Mouse (Mus musculus) layer of hippocampus, adult 9-11 months (tissue): ENCODE data around the gene D430042O09Rik.
"Not testable (repeated sequence)": the region's sequence is repeated elsewhere in the genome, so short reads cannot be mapped to it uniquely, and the experiment has no call there.

ENCODE experiments used
- DNase-seq: peaks from one replicate; pipeline ENCODE4 v3.0.0; 2022

The D430042O09Rik gene

GRCm38 (mm10) chr7:125707593-125708022, at the start of gene D430042O09Rik, which contains the start of gene Gtf3c1:
Gene D430042O09Rik, plus strand, starts transcription at chr7:125707888.
Gene Gtf3c1, minus strand, starts transcription at chr7:125707780.
- peak; percentile 100 for DNase-seq

DNA sequence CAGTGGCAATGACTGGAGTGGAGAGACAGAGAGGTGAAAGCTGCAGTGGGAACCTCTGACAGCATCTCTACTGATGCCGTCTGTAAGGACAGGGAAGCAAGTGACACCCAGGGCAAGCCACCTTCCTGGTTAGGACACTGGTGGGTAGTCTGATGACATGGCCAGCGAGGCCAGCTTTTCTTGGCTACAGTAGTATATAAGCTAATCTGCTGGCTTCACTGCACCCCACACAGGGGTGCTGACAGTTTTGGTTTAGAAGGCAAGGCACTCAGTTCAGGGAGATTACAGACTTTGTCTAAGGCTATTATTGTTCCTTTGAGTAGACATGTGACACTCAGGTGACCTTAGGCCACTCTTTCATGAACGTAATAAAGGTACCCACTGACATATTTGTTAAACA, 44.0 kb upstream of the D430042O09Rik start:
- no peak for DNase-seq

- DNase-seq: no peak
Observed at GRCm38 (mm10) chr7:125670865-125671264, 36.8 kb upstream of the D430042O09Rik start.

DNA sequence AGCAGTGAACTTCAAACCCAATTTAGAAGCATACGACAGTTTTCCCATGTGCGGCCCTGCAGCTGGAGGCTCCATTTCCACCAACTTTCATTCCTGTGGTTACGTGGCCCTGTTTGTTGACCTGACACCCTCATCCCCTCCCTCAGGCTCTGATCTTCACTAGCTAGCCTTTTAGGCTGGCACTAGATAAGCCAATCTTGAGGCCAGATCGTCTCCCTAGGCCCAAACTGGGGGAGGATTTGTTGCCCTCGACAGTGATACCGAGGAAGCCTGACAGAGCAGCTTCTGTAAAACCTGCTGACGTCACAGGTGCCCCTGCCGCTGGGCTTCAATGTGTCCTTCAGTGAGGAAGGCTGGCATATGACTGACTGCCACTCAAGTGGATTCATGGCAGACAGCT, 36.3 kb upstream of the D430042O09Rik start:
- DNase-seq: no peak

DNA sequence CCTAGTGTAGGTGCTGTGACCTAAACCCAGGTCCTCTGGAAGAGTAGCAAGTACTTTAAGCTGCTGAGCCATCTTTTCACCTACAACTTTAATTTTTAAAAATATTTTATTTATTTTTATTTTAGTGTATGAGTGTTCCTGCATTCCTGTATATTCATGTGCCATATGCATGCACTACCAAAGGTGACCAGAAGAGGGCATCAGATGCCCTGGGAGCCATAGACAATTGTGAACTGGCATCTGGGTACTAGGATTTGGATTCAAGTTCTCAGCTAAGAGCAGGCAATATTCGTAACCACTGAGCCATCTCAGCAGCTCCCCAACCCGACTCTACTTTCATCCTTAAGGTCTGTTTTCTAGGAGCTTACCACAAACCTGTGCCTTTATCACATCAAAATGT, 32.8 kb upstream of the D430042O09Rik start:
- DNase-seq: no peak

DNA sequence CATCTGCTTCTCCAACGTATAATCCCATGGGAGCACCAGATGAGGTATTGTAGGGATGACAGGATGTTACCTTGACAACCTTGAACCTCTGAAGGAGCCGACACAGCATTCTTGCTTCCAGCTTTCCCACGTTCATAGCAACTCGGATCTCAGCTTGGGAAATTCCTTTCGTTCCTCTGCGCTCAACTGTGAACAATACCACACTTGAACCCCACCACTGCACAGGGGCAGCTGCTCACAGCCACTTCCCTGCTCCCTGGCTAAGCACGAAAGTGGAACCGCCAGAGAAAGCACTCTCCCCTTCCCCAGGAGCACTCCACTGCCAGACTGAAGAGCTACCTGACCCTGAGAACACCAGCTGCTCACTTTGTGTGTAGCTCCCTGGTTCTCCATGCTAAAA, 28.9 kb upstream of the D430042O09Rik start:
- DNase-seq: no peak

DNA sequence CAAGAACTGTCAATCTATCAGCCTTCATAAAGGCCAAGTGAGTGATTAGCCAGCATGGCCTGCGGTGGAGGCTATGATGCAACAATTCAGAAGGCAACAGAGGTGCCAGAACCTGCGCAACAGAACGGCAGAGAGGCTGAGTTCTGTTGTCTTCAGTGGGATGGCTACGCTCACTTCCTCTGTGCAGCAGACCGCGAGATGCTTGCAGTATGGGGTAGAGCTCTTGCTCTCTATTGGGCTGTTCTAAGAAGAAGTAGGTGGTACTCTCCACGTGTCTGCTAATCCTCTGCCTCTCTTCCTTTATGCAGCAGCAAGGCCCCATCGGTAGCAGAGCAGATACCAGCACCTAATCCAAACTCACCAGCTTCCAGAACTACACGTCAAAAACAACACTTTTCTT, 27.8 kb upstream of the D430042O09Rik start:
- no peak for DNase-seq

DNA sequence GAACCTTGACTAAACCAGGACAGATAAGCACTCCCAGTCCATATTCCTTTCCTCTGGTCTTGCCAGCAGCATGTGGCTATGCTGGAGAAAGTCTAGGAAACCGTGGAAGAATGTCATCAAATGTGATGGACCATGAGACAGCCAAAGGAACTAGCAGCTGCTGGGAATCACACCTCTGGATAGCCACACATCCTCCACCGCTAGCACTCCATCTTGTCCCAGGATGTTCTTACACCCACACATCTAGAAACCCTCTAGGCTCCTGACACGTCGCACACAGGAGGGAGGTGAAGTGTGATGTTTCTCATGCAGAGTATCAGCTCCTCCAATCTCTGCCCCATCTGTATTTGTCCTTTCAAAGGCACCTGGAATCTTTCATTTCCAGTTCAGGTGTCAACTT, 17.2 kb upstream of the D430042O09Rik start:
- DNase-seq: no peak

DNA sequence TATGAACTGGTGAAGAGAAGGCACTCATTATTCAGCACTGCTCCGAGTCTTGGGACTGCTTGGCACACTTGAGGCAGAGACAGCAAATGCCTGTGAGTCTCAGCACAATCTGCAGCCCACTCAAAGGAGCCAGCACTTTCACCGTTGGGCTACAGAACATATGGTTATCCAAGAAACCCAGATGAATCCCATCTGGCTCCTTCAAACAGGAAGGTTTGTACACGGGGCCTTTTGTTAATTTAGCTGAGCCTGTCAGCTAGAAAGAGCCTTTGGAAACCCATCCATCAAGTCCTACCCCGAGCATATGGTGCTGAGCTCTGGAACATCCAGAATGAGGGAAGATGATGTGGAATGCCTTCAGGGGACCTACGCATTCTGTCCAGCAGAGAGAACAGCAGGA, 13.6 kb upstream of the D430042O09Rik start:
- peak; percentile 80 for DNase-seq

DNA sequence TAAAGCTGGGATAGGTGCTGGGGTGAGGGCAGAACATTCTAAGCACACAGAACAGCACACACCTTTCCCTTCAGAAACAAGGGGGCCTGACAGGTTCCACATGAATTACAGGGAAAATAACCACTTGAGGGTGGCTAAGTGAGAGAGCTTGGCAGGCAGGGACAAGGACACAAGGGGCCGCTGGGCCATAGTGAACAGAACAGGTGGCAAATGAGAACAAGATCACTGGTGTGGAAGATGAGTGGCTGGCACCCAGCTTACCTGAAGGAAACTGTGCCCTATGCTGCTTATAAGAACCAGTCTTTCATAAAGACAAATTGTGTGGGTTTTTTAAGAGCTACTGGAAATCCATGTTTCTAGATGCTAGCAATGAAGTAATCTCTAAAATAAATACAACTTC, 4.9 kb upstream of the D430042O09Rik start:
- no peak for DNase-seq

- DNase-seq: peak; percentile 44
Observed at GRCm38 (mm10) chr7:125707186-125707585, 502 bp upstream of the D430042O09Rik start.

DNA sequence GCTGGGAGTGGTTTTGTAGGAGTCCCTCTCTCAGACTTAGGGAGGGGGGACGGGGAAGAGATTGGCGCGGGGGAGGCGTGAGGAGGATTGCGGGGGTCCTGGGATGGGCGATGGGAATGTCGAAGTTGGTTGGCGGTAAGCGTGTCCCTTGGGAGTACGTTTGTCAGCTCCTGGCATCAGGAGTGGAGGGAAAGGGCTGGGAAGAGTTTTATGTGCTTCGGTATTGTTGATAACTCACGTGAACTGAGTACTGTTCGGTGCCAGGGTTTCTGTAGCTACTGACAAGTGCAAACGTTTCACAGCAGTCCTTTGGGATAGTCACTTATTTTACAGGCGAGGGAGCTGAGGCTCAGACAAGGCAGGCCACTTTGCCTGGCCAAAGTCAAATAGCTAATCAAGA, 412 bp downstream of the D430042O09Rik start:
- no peak for DNase-seq

- DNase-seq: not testable (repeated sequence)
Observed at GRCm38 (mm10) chr7:125713542-125714055, 5.9 kb downstream of the D430042O09Rik start.

DNA sequence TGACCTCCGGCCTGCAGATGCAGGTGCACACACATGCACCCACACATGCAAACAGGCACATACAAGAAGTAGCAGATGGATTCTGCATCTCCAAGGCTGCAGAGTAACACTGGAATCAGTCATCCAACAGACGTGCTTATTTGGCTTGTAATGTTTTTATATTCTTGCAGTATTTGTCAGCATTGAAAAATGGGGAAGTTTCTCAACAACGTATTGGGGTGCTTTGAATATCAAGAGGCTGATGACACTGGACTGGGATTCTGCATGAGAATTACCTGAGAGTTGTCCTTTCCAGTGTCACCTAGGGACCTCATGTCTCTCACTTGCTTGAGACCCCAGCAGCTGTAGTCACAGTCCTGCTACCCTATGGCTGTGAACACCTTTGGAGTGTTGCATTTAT, 7.1 kb downstream of the D430042O09Rik start:
- DNase-seq: no peak

DNA sequence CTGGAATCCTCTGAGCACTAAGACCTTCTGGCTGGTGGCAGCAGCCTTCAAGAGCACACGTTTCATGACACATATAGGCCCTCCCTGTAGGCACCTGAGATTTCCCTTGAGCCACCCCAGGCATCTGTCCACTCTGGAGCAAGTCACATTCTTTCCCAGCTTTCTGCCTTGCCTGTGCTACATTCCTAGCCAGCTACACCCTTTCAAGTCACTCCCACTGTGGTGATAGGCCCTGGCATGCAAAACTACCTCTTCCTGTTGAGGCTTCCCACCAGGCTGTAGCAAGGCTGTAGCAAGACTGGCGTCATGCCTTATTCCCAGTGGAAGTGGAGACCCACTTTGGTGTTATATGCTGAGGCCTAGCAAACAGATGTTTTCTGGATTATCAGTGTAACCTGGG, 9.0 kb downstream of the D430042O09Rik start:
- DNase-seq: no peak

DNA sequence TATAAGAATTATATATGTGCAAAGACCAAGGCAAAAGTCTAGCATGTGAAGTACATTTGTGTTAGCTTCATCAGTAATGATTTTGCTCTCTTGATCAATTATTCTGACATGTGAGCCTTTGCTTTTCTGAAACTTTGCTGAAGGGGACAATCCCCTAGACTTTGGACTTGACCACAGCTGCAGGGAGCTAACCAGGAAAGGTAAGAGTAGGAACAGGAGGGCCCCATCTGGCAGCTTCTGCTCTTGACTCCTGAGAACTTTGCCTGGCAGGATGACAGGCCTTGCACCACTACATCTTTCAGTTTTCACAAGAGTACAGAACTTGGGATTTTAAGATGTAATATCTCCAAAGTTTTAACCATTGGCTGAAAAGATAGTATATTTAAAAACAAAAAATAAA, 9.9 kb downstream of the D430042O09Rik start:
- DNase-seq: no peak

DNA sequence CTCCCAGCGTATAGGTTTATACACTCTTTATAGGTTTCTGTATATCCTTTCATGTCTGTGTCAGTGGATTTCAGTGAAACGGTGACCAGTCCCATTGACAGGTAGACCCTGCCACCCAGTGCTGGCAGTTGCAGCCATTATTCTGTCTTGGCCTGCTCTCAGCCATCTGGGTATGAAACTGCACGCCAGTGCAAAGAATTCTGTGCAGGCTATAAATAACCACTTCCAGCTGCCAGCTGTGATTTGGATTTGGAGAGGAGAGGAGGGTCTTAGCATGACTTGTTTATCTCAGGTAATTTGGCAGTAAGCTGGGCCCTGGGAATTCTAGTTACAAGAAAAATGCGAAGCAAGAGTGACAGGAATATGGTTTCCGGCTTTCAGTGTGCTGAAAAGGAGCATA, 12.7 kb downstream of the D430042O09Rik start:
- no peak for DNase-seq

GRCm38 (mm10) chr7:125721033-125721432, 13.3 kb downstream of the D430042O09Rik start:
- DNase-seq: no peak

- DNase-seq: no peak
Observed at GRCm38 (mm10) chr7:125722127-125722526, 14.4 kb downstream of the D430042O09Rik start.

DNA sequence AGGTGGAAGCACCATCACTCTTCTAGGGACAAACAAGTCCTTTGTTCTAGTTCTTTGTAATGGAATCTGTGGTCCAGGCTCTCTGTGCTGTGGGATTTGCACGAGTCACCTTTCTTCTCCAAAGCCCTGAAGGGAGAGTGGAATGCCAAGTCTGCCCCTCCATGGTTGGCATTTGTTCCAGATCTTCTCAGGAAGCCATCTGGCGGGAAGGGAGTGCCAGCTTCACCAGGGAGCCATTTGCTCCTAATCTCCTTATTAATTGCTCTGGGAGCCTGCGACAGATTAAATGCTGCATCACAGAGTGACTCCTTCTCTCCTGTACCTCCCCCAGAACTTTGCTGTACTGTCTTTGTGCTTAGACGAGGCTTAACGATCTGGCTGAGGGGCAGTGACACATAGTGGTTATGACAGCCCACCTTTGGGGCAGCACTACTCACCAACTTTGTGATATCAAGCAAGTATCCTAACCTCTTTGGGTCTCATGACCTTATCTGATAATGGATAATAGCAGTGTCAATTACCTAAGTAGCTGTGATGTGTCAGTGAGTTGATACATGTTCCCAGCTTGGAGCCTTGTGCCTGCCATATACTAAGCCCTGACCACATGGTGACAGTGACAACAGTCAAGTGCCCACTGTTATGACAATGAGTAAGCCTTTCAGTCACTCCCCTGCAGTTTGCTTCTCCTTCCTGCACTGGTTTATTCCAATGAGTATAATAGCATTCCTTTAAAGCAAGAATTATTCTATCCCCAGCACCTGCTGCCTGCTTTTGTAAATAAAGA, 15.7 kb downstream of the D430042O09Rik start:
- peak; percentile 77 for DNase-seq

GRCm38 (mm10) chr7:125731679-125732078, 24.0 kb downstream of the D430042O09Rik start:
- no peak for DNase-seq

GRCm38 (mm10) chr7:125733791-125734190, 26.1 kb downstream of the D430042O09Rik start:
- DNase-seq: no peak

- no peak for DNase-seq
Observed at GRCm38 (mm10) chr7:125736366-125737015, 28.8 kb downstream of the D430042O09Rik start.

DNA sequence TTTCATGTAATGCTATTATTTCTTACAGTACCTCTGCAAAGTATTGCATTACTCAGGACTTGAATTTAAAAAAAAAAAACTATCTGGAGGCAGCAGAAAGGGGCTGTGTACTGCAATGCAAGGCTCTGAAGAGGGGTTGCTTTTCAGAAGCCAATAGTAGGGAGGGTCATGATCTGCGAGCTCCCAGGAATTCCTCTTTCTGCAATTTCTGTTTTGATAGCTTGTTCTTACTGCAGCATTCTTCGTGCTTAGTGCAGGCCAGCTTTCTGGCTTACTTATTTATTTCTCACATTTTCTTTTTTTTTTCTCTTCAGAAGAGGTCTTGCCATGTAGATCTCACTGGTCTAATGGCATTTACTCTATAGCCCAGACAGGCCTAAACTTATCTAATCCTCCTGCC, 32.8 kb downstream of the D430042O09Rik start:
- no peak for DNase-seq
